Mouse (Mus musculus): ENCODE data around the gene 4931414P19Rik.
"Not testable (repeated sequence)": the region's sequence is repeated elsewhere in the genome, so short reads cannot be mapped to it uniquely, and the experiment has no call there.

Gene 4931414P19Rik

GRCm38 (mm10) chr14:54628103-54628502 lies 22.3 kb upstream of the 4931414P19Rik start:
- DNase-seq (ENCODE audit: low spot score), result no peak

GRCm38 (mm10) chr14:54624976-54625375 lies 19.2 kb upstream of the 4931414P19Rik start:
- no peak for DNase-seq (ENCODE audit: low spot score)

- DNase-seq (ENCODE audit: low spot score), result no peak
These were observed 17.5 kb upstream of the 4931414P19Rik start for GRCm38 (mm10) chr14:54623334-54623733.

- DNase-seq (ENCODE audit: low spot score), result no peak
These were observed 15.3 kb upstream of the 4931414P19Rik start, which contains the start of gene Psmb11 for GRCm38 (mm10) chr14:54621133-54621532. Gene Psmb11, plus strand, starts transcription at chr14:54621433.

- peak; percentile 82 for DNase-seq (ENCODE audit: low spot score)
These were observed 12.1 kb upstream of the 4931414P19Rik start, which contains the start of gene Psmb5 for GRCm38 (mm10) chr14:54617897-54618365. Gene Psmb5, minus strand, starts transcription at chr14:54618022.

- no peak for DNase-seq (ENCODE audit: low spot score)
These were observed 11.5 kb upstream of the 4931414P19Rik start for GRCm38 (mm10) chr14:54617152-54617896.

GRCm38 (mm10) chr14:54616226-54616825 lies 10.5 kb upstream of the 4931414P19Rik start:
- DNase-seq (ENCODE audit: low spot score), result no peak

GRCm38 (mm10) chr14:54614130-54614529 lies 8.3 kb upstream of the 4931414P19Rik start:
- DNase-seq (ENCODE audit: low spot score), result not testable (repeated sequence)

- no peak for DNase-seq (ENCODE audit: low spot score)
These were observed 4.9 kb upstream of the 4931414P19Rik start for GRCm38 (mm10) chr14:54610648-54611047.

- DNase-seq (ENCODE audit: low spot score), result no peak
These were observed 4.2 kb upstream of the 4931414P19Rik start for GRCm38 (mm10) chr14:54609962-54610361.

- no peak for DNase-seq (ENCODE audit: low spot score)
These were observed 3.5 kb upstream of the 4931414P19Rik start for GRCm38 (mm10) chr14:54609245-54609644.

GRCm38 (mm10) chr14:54607226-54607625 lies 1.4 kb upstream of the 4931414P19Rik start:
- DNase-seq (ENCODE audit: low spot score), result no peak

- DNase-seq (ENCODE audit: low spot score), result no peak
These were observed 2.1 kb downstream of the 4931414P19Rik start for GRCm38 (mm10) chr14:54603686-54604085.

GRCm38 (mm10) chr14:54603038-54603654 lies 2.6 kb downstream of the 4931414P19Rik start:
- DNase-seq (ENCODE audit: low spot score), result peak; percentile 83

GRCm38 (mm10) chr14:54602613-54603012 lies 3.2 kb downstream of the 4931414P19Rik start:
- no peak for DNase-seq (ENCODE audit: low spot score)

- no peak for DNase-seq (ENCODE audit: low spot score)
These were observed 4.2 kb downstream of the 4931414P19Rik start for GRCm38 (mm10) chr14:54601601-54602000.

- no peak for DNase-seq (ENCODE audit: low spot score)
These were observed 8.7 kb downstream of the 4931414P19Rik start for GRCm38 (mm10) chr14:54597084-54597483.

- no peak for DNase-seq (ENCODE audit: low spot score)
These were observed 11.0 kb downstream of the 4931414P19Rik start for GRCm38 (mm10) chr14:54594631-54595414.

GRCm38 (mm10) chr14:54594055-54594454 lies 11.7 kb downstream of the 4931414P19Rik start:
- DNase-seq (ENCODE audit: low spot score), result no peak

GRCm38 (mm10) chr14:54592319-54592934 lies 13.4 kb downstream of the 4931414P19Rik start:
- DNase-seq (ENCODE audit: low spot score), result no peak

- no peak for DNase-seq (ENCODE audit: low spot score)
These were observed 14.7 kb downstream of the 4931414P19Rik start for GRCm38 (mm10) chr14:54591056-54591455.

Data from spleen, adult 12 weeks (tissue).